Mouse (Mus musculus): ENCODE results near the gene Tert.

GRCm38 (mm10) chr13:73692249-73692868 lies 65.6 kb downstream of the Tert start:
- no peak for TF ChIP-seq GATA1 (IDR thresholded peaks at IDR 0.05; ENCODE audit: low read length)
- TF ChIP-seq TAL1 (IDR thresholded peaks at IDR 0.05; ENCODE audit: low read length): no peak

All from erythroblast, embryonic 14.5 days (primary cell).